Mouse (Mus musculus) heart, embryonic 13.5 days (tissue): ENCODE data around the gene Olfr1356. TPM values are rescaled to one million over a fixed set of nuclear protein-coding genes. Genes with fewer than 3 reads are reported as not detected.
"Not testable (repeated sequence)": the region's sequence is repeated elsewhere in the genome, so short reads cannot be mapped to it uniquely, and the experiment has no call there.

Experiments used
- ATAC-seq: fragments of 200-750 bp; cut with Nextera tagmentation; 2 replicates; pipeline ENCODE4 v1.8.0; 2017; ENCODE audit warnings: moderate TSS enrichment; ENCODE audit not compliant: insufficient number of reproducible peaks, low FRiP score, low TSS enrichment; ENCODE audit errors: extremely low read depth
- H3K27ac ChIP-seq: fragments of 300-500 bp; sonication (generic); replicated peaks from 2 replicates; pipeline ENCODE4 v1.5.1; 2015; ENCODE audit warnings: moderate library complexity, mild to moderate bottlenecking, inconsistent platforms
- H3K27me3 ChIP-seq: fragments of 300-500 bp; sonication (generic); replicated peaks from 2 replicates; pipeline ENCODE4 v1.6.1; 2015; ENCODE audit warnings: mild to moderate bottlenecking, inconsistent platforms
- H3K36me3 ChIP-seq: fragments of 300-500 bp; sonication (generic); 2 replicates; pipeline ENCODE4 v1.6.1; 2015; ENCODE audit warnings: mild to moderate bottlenecking, inconsistent platforms
- H3K4me1 ChIP-seq: fragments of 300-500 bp; sonication (generic); 2 replicates; pipeline ENCODE4 v1.6.1; 2015; ENCODE audit warnings: inconsistent platforms
- H3K4me2 ChIP-seq: fragments of 300-500 bp; sonication (generic); 2 replicates; pipeline ENCODE4 v1.6.1; 2015; ENCODE audit warnings: inconsistent platforms, mild to moderate bottlenecking, moderate library complexity
- H3K4me3 ChIP-seq: fragments of 300-500 bp; sonication (generic); 2 replicates; pipeline ENCODE4 v1.5.1; 2015; ENCODE audit warnings: moderate library complexity, mild to moderate bottlenecking, inconsistent platforms
- H3K9ac ChIP-seq: fragments of 300-500 bp; sonication (generic); 2 replicates; pipeline ENCODE4 v1.6.1; 2015; ENCODE audit warnings: inconsistent platforms, mild to moderate bottlenecking, moderate library complexity
- H3K9me3 ChIP-seq: fragments of 300-500 bp; sonication (generic); 2 replicates; pipeline ENCODE4 v1.6.1; 2016; ENCODE audit warnings: inconsistent platforms
- WGBS: fragments of 180-500 bp; shearing (Covaris S2); methylation state at CpG from one replicate; pipeline ENCODE4 v1.1.7; 2015; ENCODE audit warnings: mixed read lengths; 5-methylcytosine and 5-hydroxymethylcytosine counted together
- polyA plus RNA-seq: library from polyadenylated mRNA; unstranded; fragments of >200 nt; fragmentation: Nextera tagmentation; extraction: Ambion mirVana; gene quantifications from 2 replicates; pipeline ENCODE4 v1.2.1, GENCODE M21; 2015

Gene Olfr1356
- not detected in 2 replicates for polyA plus RNA-seq

DNA sequence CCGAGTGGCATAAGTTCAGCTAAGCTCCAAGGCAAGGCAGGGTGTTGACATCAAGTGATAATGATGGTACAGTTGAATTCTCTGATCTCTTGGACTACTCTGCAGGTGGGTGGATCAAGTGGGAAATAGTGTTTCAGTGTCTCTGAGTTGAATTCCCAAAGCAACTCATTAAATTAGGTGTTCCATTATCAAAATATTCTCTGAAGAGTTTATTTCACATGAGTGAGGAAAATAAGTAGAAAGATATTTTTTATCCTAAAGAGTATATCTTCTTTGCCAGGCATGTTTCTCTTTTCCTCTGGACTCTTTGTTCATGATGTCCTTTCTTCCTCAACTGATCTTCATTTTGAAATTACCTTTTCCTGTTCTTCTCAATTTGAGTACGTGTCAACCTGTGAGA is at the start of gene Olfr1356:
TSS of gene Olfr1356 (minus strand) at position 101 of the 400 bp plus-strand sequence.
- no peak within 1 kb of the TSS for H3K4me3 ChIP-seq
- H3K9me3 ChIP-seq = peaks cover 2% of the 10 kb centered on the region; the same call in 1 of the 2 replicates
- ATAC-seq = no peak

DNA sequence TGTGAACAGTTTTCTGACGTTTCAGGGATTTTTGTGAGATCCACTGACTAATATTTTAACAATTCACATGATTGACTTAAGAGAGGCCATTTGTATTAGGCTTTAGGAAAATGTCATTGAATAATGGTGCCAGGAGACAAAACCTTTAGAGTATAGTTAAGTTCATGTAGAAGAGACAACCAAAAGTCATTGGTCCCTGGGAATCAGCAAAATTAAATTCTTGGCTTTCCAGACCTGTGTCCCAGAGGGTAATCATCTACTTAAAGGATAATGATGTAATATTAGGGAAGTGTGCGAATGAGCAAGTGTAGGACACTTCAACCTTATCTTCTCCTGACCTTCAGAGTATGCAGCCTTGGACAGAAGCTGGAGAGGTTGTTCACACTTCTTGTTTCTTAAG is 23.3 kb upstream of the Olfr1356 start, which contains the start of gene Olfr1355:
TSS of gene Olfr1355 (plus strand) at position 301 of the 400 bp plus-strand sequence.
- no peak within 1 kb of the TSS for H3K9ac ChIP-seq
- 62% methylated on average over 2 of the region's 2 CpGs for WGBS
- H3K4me1 ChIP-seq = no peaks in the 10 kb centered on the region
- H3K36me3 ChIP-seq = no peaks in the 10 kb centered on the region
- H3K4me2 ChIP-seq = no peak within 1 kb of the TSS
- peaks cover 10% of the 10 kb centered on the region; the same call in 1 of the 2 replicates for H3K9me3 ChIP-seq
- ATAC-seq = no peak
- H3K27ac ChIP-seq = no peak within 1 kb of the TSS
- H3K27me3 ChIP-seq = no peaks in the 10 kb centered on the region
- H3K4me3 ChIP-seq = no peak within 1 kb of the TSS

More for the DNA sequence above, at the start of gene Olfr1356:
- 60% methylated on average over 2 of the region's 2 CpGs for WGBS
- H3K9ac ChIP-seq = no peak within 1 kb of the TSS
- no peaks in the 10 kb centered on the region for H3K27me3 ChIP-seq
- no peaks in the 10 kb centered on the region for H3K4me1 ChIP-seq
- H3K4me2 ChIP-seq = no peak within 1 kb of the TSS
- no peaks in the 10 kb centered on the region for H3K36me3 ChIP-seq
- no peak within 1 kb of the TSS for H3K27ac ChIP-seq

DNA sequence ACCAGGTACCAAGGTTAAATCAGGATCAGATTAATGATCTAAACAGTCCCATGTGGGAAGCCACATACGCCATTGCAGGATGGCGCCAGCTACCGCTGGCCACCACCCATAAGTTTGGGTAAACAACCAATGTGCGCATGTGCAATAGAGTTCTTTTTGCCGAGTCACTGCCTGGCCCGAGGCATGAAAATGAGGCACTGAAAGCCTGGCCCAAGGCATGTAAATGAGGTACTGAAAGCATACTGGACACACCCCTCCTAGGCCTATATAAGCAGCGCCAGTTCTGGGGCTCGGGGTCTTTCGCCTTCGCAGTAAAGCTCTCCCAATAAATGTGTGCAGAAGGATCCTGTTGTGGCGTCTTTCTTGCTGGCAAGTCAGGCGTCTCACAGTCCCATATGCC is 11.5 kb downstream of the Olfr1356 start:
- not testable (repeated sequence) for H3K9me3 ChIP-seq, H3K4me2 ChIP-seq, H3K4me1 ChIP-seq, H3K27me3 ChIP-seq, H3K4me3 ChIP-seq, H3K27ac ChIP-seq, H3K9ac ChIP-seq, H3K36me3 ChIP-seq, ATAC-seq
- WGBS = 81% methylated on average over 12 of the region's 12 CpGs

DNA sequence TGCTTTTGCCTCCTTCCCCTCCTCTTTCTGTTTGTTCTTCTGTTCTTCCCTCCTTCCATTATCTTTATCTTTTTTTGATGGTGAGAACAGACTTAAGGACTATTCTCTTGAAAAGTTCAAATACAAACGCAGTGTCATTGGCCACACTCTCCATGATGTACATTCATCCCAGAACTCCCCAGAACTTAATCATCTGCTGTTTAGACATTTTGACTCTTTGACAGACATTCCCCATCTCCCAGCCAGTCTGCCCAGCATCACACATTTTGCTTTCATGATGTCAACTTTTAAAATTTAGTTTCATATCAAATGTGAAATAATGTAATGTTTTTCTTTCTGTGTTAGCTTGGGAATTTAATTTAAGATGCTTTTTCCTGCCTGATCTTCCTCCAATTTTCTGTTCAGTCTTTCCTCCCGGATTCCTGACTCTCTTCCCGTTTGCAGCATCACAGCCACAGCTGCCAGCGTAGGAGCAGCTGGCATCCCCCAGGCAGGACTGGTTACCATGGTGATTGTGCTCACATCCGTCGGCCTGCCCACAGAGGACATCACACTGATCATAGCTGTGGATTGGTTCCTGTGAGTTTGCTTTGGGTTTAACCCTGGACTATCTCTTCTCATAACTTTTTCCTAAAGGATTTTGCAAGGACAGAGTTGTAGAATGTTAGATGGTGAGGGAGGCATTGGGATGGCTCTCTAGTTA is 39.5 kb downstream of the Olfr1356 start:
- H3K9me3 ChIP-seq = peaks cover 4% of the 10 kb centered on the region; the same call in 1 of the 2 replicates
- WGBS = 60% methylated on average over 6 of the region's 6 CpGs
- H3K9ac ChIP-seq = no peak overlapping the region
- no peaks in the 10 kb centered on the region for H3K36me3 ChIP-seq
- no peak overlapping the region for H3K4me2 ChIP-seq
- ATAC-seq = no peak
- H3K27ac ChIP-seq = no peak overlapping the region
- H3K4me3 ChIP-seq = no peak overlapping the region
- H3K27me3 ChIP-seq = no peaks in the 10 kb centered on the region
- H3K4me1 ChIP-seq = no peaks in the 10 kb centered on the region

DNA sequence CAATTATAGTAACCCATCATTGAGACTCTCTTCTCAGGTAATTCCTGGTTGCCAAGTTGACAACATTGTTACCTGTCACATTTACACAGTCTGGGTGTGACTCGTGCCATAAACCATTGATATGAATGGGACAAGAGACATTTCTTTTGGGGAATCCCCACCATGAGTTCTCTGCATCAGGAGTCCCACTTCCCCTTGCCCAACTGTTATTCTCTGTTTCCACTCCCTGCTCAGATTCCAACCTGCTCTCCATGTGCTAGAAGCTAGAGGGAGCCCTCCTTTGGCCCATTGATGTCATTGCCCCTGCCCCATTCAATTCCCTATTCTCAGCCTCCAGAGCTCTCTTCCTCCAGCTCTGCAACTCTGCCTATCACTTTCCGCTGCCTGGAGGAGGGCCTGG is 50.5 kb downstream of the Olfr1356 start:
- H3K9me3 ChIP-seq = no peaks in the 10 kb centered on the region
- no peaks in the 10 kb centered on the region for H3K27me3 ChIP-seq
- H3K4me3 ChIP-seq = no peak overlapping the region
- H3K27ac ChIP-seq = no peak overlapping the region
- H3K4me1 ChIP-seq = no peaks in the 10 kb centered on the region
- no peaks in the 10 kb centered on the region for H3K36me3 ChIP-seq
- H3K9ac ChIP-seq = no peak overlapping the region
- H3K4me2 ChIP-seq = no peak overlapping the region
- ATAC-seq = no peak
- WGBS = 73% methylated on average over 2 of the region's 2 CpGs

Other genes starting within 250 kb of the Olfr1356 start
- not detected in 2 replicates for gene Olfr1357, start 234.1 kb downstream of the Olfr1356 start, polyA plus RNA-seq
- gene Casp14, start 133.9 kb downstream of the Olfr1356 start, polyA plus RNA-seq = not detected in 2 replicates
- not detected in 2 replicates for gene Ccdc105, start 99.1 kb downstream of the Olfr1356 start, polyA plus RNA-seq
- gene Slc1a6, start 71.7 kb downstream of the Olfr1356 start, polyA plus RNA-seq = 0.97 and 1.2 TPM in 2 replicates
- not detected in 2 replicates for gene Olfr1355, start 23.4 kb upstream of the Olfr1356 start, polyA plus RNA-seq
- gene Olfr1354, start 61.0 kb upstream of the Olfr1356 start, polyA plus RNA-seq = not detected in 2 replicates
- gene Olfr8, start 98.5 kb upstream of the Olfr1356 start, polyA plus RNA-seq = not detected in 2 replicates
- not detected in 2 replicates for gene Olfr1353, start 111.1 kb upstream of the Olfr1356 start, polyA plus RNA-seq
- gene Olfr1352, start 128.9 kb upstream of the Olfr1356 start, polyA plus RNA-seq = not detected in 2 replicates
- gene Olfr1351, start 160.3 kb upstream of the Olfr1356 start, polyA plus RNA-seq = not detected in 2 replicates
- 0.23 TPM in 1 of 2 replicates, not detected in the other for gene Olfr57, start 176.6 kb upstream of the Olfr1356 start, polyA plus RNA-seq
- 16.4 and 16.7 TPM in 2 replicates for gene 2610008E11Rik, start 245.4 kb upstream of the Olfr1356 start, polyA plus RNA-seq